Mouse (Mus musculus) liver, postnatal 0 days (tissue): Measurements from ENCODE around the gene Clk2.

ENCODE experiments used
- CTCF ChIP-seq: sonication (generic); IDR thresholded peaks from 2 replicates; pipeline ENCODE4 v1.5.1; 2016; ENCODE audit warnings: antibody characterized with exemption, low read depth
- EP300 ChIP-seq: IDR thresholded peaks from 2 replicates; pipeline ENCODE4 v1.6.1; 2016; ENCODE audit warnings: antibody characterized with exemption, low read depth, mild to moderate bottlenecking

DNA sequence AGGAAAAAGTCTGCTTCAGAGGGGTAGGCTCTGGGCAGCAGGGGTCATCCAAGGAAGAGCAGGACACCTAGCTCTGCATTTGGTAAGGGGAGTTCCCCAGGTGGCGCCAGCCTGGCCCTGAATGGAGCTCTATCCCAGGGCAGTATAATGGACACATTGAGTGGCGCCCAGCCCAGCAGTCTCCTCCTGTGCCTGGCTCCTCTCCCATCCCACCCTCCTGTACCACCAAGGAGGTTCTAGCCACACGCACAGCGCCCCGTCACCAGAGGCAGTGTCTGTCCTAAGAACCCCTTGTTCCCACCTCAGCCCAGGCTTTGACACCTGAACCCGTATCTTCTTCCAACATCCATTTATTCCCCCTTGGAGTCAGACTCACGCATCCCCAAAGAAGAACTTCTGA is 45.1 kb downstream of the Clk2 start:
- no peak for TF ChIP-seq EP300
- no peak for TF ChIP-seq CTCF
